Mouse (Mus musculus) adrenal gland (tissue): Measurements from ENCODE around the gene Grm4.

Experiments
- intact Hi-C: fragments of 180-260 bp; cut with DNase I; formaldehyde crosslinking; loops from one replicate; pipeline ENCODE4 v1.15.1; 2025

Gene Grm4

GRCm38 (mm10) chr17:27513916-27514762 lies 7.1 kb downstream of the Grm4 start:
- intact Hi-C loops = loop anchor here (10.0 kb wide), 1 partner anchor 379 kb away; the partner anchor contains the start of gene Uqcc2

GRCm38 (mm10) chr17:27513279-27513915 lies 7.8 kb downstream of the Grm4 start:
- intact Hi-C loops = loop anchor here (10.0 kb wide), 1 partner anchor 379 kb away; the partner anchor contains the start of gene Uqcc2

- intact Hi-C loops = loop anchor here (10.0 kb wide), 1 partner anchor 378 kb away; the partner anchor contains the start of gene Uqcc2
Measured at GRCm38 (mm10) chr17:27512619-27513161, 8.5 kb downstream of the Grm4 start.

GRCm38 (mm10) chr17:27511865-27512618 lies 9.2 kb downstream of the Grm4 start:
- intact Hi-C loops = loop anchor here (10.0 kb wide), 1 partner anchor 377 kb away; the partner anchor contains the start of gene Uqcc2

GRCm38 (mm10) chr17:27511125-27511735 lies 10.0 kb downstream of the Grm4 start:
- intact Hi-C loops = loop anchor here (10.0 kb wide), 1 partner anchor 376 kb away; the partner anchor contains the start of gene Uqcc2

GRCm38 (mm10) chr17:27510258-27511124 lies 10.7 kb downstream of the Grm4 start:
- intact Hi-C loops = loop anchor here (10.0 kb wide), 1 partner anchor 376 kb away; the partner anchor contains the start of gene Uqcc2

- intact Hi-C loops = no loop called here
Measured at GRCm38 (mm10) chr17:27509056-27509455, 12.1 kb downstream of the Grm4 start.

GRCm38 (mm10) chr17:27508513-27508912 lies 12.7 kb downstream of the Grm4 start:
- intact Hi-C loops = no loop called here

- intact Hi-C loops = no loop called here
Measured at GRCm38 (mm10) chr17:27508002-27508401, 13.2 kb downstream of the Grm4 start.

GRCm38 (mm10) chr17:27507591-27507945 lies 13.6 kb downstream of the Grm4 start:
- intact Hi-C loops = no loop called here

- intact Hi-C loops = no loop called here
Measured at GRCm38 (mm10) chr17:27506871-27507590, 14.2 kb downstream of the Grm4 start.

GRCm38 (mm10) chr17:27506362-27506761 lies 14.8 kb downstream of the Grm4 start:
- intact Hi-C loops = no loop called here

- intact Hi-C loops = no loop called here
Measured at GRCm38 (mm10) chr17:27505221-27505881, 15.9 kb downstream of the Grm4 start.

GRCm38 (mm10) chr17:27503869-27504268 lies 17.3 kb downstream of the Grm4 start:
- intact Hi-C loops = no loop called here

GRCm38 (mm10) chr17:27502736-27503445 lies 18.3 kb downstream of the Grm4 start:
- intact Hi-C loops = no loop called here

GRCm38 (mm10) chr17:27502288-27502687 lies 18.9 kb downstream of the Grm4 start:
- intact Hi-C loops = no loop called here

GRCm38 (mm10) chr17:27501331-27502251 lies 19.6 kb downstream of the Grm4 start:
- intact Hi-C loops = no loop called here
